ENCODE assay signal across 23 mouse cellular contexts in the genomic region with DNA sequence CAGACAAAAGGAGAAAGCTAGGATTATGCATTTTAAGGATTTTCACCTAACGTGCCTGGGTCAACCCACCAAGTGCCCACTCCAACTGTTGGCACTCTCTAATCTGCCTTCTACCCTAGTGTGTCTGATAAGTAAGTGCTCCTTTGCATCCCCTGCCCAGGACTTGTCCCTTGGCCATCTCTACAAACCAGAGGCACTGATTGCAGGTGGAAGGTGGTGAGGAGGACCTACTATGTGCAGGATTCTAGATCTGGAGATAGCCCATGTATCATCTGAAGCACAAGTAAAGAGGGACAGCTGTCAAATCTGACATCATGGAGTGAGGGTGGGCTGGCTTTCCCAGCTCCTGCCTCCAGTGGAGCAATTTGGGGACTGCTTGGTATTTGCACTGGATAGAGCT. TPM values are rescaled to one million over a fixed set of nuclear protein-coding genes. Genes with fewer than 3 reads are reported as not detected.
"Had no signal": no experiment of that assay in that cellular context is flagged by ENCODE, and none has a peak within 500 bp of the region (broad histone marks: within the 10 kb centered on the region; RNA-seq: fewer than 3 reads in every experiment).

No protein-coding gene starts in this region.

- H3K9me3 ChIP-seq: midbrain, embryonic 12.5 days; neural tube, embryonic 12.5 days had no signal

- H3K4me2 ChIP-seq: lung, embryonic 14.5 days; midbrain, embryonic 12.5 days; neural tube, embryonic 12.5 days had no signal

- H3K4me3 ChIP-seq: midbrain, embryonic 12.5 days; myocyte; neural tube, embryonic 12.5 days had no signal

- DNase-seq: lung, adult 18-20 months; lung, embryonic 14.5 days; lung, postnatal 10 days; lung, postnatal 4 days; midbrain, embryonic 14.5 days; right cerebral cortex, adult 18-20 months; right cerebral cortex, postnatal 25 days; right cerebral cortex, postnatal 4 days; spleen, adult 18-20 months; thymus, adult 18-20 months; thymus, postnatal 14 days; thymus, postnatal 36 days had no signal

- H3K9ac ChIP-seq: liver, embryonic 14.5 days; lung, embryonic 14.5 days; midbrain, embryonic 12.5 days; neural tube, embryonic 12.5 days had no signal

- H3K27ac ChIP-seq: liver, embryonic 14.5 days; neural tube, embryonic 12.5 days had no signal

RNA-seq across cellular contexts. Expression of a gene that starts 4.1 kb away (rescaled TPM):
- polyA plus RNA-seq: liver, embryonic 14.5 days; liver, embryonic 16.5 days; lung, embryonic 14.5 days; lung, embryonic 16.5 days; myocyte; stomach, embryonic 14.5 days had no signal

RNA-seq across cellular contexts. Expression of a gene that starts 33.6 kb away (rescaled TPM):
- polyA plus RNA-seq: liver, embryonic 14.5 days; liver, embryonic 16.5 days; lung, embryonic 14.5 days; lung, embryonic 16.5 days; midbrain, embryonic 12.5 days; midbrain, embryonic 14.5 days; myocyte; neural tube, embryonic 12.5 days; neural tube, embryonic 14.5 days; small intestine, adult 2 months; stomach, embryonic 14.5 days; stomach, embryonic 16.5 days; thymus, postnatal 0 days had no signal
